Mouse (Mus musculus) brain, embryonic 14.5 days (tissue): ENCODE measurements around the gene Clpb. TPM values are rescaled to one million over a fixed set of nuclear protein-coding genes. Genes with fewer than 3 reads are reported as not detected.

Experiments used
- DNase-seq: peaks from one replicate; pipeline ENCODE4 v3.0.0-alpha.2; 2011; ENCODE audit warnings: low read depth
- CTCF ChIP-seq: fragments of 200-500 bp; IDR thresholded peaks from 2 replicates; pipeline ENCODE4 v1.5.1; 2012; ENCODE audit warnings: inconsistent platforms, mild to moderate bottlenecking, moderate library complexity, borderline replicate concordance; ENCODE audit not compliant: insufficient read depth, insufficient read length; ENCODE audit errors: extremely low read depth
- POLR2A ChIP-seq: fragments of 200-500 bp; IDR thresholded peaks from 2 replicates; pipeline ENCODE4 v1.6.1; 2012; ENCODE audit warnings: mild to moderate bottlenecking, inconsistent platforms, borderline replicate concordance; ENCODE audit not compliant: poor library complexity, insufficient read depth, insufficient read length, severe bottlenecking; ENCODE audit errors: extremely low read depth
- polyA plus RNA-seq: library from polyadenylated mRNA; depleted of rRNA; stranded (reverse); fragments of >200 nt; gene quantifications from 2 replicates; pipeline ENCODE4 v1.2.3, GENCODE M21; 2012

Clpb gene
- polyA plus RNA-seq, 1 experiment: 25.4 TPM

DNA sequence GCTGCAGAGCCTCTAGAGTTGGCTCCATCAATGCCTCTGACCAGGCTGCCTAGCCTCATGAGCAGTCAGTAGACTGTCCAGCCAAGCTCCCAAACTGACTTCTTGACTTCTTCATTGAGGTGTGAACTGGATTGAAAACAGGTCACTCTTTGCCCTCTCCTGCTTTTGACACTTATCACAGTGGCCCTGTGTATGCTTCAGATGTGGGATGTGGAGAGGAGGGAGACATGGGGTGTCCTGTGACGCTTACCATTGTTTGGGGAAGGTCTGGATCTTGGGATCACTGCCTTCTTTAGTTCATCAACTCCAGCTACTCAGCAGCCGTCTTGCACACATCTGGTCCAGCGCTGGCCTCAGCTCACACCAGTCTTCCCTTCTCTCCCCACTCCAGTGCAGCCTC is 36.9 kb downstream of the Clpb start:
- TF ChIP-seq CTCF: no peak
- no peak for TF ChIP-seq POLR2A
- DNase-seq: no peak

DNA sequence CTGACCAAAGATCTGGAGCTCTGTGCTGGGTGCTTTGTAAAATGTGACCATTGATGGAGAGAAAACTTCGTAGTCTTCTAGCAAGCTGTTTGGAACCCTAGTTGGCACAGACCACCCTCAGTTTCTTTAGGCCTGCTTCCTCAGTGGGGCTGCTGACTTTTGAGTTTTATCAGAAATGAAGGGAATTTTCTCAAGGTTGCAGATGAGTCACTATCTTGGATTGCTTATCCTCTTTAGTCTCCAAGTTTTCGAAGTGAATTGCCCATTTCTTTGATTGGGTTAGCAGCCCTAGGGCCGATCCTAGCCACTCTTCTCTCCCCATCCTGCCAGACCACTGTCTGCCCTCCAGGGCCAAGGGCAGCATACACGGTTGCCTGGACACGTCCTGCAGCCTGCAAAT is 39.3 kb downstream of the Clpb start:
- no peak for DNase-seq
- TF ChIP-seq CTCF (no peak), POLR2A (no peak)

DNA sequence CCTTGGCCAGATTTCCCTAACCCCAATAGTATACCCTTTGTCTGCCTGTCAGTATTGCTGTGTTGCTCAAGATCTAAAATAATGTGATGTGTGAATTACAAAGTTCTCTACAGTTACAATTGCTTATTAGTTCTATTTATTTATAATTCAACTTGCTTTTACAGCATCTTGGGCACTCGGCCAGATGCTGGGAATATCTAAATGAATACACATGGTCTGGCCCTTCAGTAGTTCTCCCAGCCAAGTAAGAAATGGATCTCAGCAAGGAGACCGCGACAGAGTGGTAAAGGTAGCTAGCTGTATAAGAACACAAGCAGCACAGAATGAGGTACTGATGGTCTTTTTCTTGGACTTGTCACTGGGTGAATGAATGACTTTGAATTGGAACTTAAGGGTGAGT is 46.2 kb downstream of the Clpb start:
- TF ChIP-seq POLR2A: no peak
- no peak for TF ChIP-seq CTCF
- DNase-seq: no peak

DNA sequence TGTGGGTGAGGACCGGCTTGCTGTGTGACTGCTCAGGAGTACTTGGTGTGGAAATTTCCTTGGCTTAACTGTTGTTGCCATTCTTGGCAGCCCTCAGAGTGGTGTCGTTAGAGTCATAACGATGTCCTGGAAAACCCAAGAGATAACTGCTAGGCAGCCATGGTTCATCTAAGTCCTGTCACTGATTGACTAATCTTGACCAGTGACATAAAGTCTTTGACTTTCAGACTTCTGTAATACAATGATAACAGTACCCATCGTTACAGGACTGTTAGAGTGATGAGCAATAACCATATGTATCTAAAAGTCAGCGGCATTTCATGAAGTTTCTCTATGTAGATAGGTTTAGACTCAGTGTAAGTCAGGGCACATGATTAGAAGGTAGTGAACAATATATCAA is 46.8 kb downstream of the Clpb start:
- TF ChIP-seq CTCF: no peak
- TF ChIP-seq POLR2A: no peak
- no peak for DNase-seq

DNA sequence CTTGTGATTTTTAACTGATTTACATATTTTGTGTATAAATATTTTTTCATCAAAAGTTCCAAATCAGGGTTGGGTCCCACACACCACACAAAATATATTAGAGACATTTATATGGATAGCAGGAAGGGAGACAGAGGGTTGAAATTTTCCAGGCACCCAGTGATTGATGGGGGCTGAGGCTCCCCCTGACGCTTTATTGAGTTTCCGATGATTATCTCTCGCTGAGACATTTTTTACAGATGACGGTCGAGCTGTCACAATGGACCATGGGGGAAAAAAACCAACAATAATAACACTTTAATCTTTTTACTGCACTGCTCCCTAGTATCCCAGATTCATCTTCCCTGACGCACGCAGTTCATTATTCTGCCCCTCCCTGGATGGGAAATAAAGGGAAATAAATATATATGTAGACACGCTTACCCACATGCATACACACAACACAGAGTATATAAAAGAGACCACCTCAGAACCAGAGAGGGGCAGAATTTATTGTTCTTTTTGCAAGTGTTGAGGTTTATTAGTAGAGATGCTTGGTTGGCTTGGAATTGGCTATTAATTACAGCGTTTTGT is 50.5 kb downstream of the Clpb start:
- no peak for TF ChIP-seq CTCF
- no peak for TF ChIP-seq POLR2A
- no peak for DNase-seq

DNA sequence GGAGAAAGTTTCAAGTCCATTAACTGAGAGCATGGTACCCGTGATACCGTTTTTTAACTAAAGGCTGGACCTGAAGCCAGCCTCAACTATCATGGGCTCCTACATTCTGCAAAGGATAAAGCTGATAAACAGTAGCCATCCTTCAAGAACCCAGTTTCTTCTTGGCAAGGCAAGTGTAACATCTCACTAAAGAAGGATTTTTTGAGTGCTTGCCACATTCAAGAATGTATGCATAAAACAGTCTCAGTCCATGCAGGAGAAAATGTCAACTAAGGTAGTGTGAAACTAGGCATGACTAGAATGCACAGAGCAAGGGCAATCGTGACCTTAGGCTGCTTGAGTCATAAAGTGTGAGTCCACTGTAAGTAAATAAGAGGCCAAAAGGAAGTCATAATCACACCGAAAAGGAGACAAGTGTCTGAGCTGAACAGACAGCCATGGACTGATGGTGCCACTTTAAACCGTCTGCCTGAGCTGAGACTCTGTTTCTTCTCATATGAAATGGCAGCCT is 51.7 kb downstream of the Clpb start:
- TF ChIP-seq CTCF (no peak), POLR2A (no peak)
- DNase-seq: no peak

DNA sequence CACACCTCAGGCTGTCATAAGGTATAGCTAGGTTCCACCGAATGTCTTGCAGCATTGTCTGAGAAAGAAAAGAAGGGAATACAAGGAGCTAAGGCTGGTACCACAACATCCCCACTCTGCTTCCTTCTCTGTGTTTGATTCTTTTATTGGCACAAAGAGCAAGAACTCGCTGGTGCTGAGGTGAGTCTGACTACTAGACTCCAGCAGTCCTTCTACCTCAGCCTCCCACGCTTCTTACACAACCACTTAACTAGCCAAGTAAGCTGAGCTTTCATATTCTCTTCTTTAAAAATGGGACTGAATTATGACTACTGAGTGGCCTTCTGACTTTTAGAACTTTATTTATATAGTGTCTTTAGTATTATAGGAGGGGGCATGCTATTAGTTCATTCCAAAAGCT is 56.9 kb downstream of the Clpb start:
- DNase-seq: no peak
- TF ChIP-seq POLR2A: no peak

DNA sequence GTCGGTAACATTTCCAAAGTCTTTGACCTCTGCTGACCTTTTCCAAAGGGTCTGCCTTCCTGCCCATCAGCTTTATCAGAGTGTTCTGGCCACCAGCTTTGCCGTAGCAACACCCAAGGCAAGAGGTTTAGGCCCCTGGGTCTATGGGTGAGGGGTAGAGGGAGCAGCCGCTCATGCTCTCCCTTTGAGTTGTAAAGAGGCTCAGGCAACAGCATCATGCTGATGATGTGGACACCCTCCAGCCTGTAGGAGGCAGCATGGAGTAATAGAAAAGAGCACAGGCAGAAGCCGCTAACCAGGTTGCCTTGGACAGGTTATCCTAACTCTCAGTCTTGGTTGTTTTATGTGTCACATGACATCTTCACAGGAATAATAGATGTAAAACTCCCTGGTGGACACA is 61.6 kb downstream of the Clpb start:
- TF ChIP-seq POLR2A: no peak
- TF ChIP-seq CTCF: peak; percentile 58; the same call in 1 of the 2 replicates
- DNase-seq: peak; percentile 44

DNA sequence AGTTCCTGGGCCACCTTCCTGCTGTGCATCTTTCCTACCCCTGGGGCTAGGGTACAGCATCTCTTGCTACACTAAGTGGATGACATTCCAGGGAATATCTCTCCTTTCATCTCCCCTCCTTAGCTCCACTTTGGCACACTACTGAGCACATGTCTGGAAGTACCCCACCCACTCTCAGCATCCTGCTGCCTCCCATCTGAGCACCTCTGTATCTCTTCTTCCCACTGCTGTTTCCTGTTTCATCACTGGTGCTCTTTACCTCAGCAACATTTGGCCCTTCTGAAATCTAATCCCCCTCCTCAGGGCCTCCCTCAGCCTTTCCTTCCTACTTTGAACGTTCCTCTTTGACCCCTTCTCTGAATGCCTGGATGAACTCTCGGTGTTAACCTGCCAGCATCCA is 63.5 kb downstream of the Clpb start:
- DNase-seq: no peak
- TF ChIP-seq POLR2A (no peak), CTCF (no peak)

DNA sequence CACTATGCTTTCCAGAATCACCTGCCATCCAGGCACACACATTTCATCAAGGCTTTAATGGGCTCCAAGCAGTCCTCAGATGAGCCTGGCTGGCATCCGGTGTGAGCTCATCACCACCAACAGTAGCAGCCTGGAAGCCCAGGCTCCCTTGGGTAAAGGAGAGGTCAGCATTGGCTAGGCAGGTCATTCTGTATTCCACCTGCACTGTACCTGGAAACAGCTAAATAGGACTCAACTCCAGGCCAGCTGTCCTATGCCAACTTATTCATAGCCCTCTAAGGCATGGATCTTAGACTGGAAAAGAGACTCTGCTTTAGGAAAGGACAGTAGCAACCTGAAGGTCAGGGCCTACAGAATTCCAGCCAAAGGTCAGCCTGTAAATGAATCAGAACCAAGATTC is 68.7 kb downstream of the Clpb start:
- TF ChIP-seq CTCF (no peak), POLR2A (no peak)
- DNase-seq: no peak

DNA sequence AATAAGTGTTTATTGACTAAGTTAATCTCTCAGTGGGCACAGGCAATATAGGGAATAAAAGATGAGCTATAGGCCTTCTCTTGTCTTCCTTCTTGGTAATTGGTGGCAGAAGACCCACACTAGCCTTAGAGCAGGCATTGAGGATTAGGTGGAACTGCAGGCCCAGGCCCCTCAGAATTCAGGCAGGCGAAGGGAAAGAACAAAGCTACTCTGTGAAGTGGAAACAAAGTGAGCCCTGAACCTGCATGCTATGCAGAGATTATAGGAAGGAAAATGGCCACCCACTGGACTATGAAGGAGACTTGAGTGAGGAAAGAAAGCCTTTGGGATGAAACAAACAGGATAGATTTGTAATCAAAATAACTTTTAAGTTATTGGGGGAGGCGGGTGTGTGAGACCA is 69.6 kb downstream of the Clpb start:
- peak; percentile 33 for DNase-seq
- TF ChIP-seq CTCF (no peak), POLR2A (no peak)

DNA sequence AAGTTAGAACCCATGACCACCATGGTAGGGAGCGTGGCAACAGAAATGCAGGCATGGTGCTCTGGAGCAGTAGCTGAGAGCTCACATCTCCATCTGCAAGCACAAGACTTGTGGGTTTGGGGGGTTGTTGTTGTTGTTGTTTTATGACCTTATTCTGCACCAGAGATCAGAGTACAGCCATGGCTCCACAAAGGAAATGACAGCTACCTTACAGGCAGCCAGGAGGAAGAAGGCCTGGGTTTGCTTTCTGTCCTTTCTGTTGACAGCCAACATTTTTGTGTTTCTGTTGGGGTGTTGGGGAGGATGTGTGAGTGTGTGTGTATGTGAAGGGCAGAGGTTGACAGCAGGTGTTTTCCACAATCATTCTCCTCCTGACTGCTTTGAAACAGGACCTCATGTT is 71.9 kb downstream of the Clpb start:
- no peak for DNase-seq
- no peak for TF ChIP-seq CTCF
- no peak for TF ChIP-seq POLR2A

DNA sequence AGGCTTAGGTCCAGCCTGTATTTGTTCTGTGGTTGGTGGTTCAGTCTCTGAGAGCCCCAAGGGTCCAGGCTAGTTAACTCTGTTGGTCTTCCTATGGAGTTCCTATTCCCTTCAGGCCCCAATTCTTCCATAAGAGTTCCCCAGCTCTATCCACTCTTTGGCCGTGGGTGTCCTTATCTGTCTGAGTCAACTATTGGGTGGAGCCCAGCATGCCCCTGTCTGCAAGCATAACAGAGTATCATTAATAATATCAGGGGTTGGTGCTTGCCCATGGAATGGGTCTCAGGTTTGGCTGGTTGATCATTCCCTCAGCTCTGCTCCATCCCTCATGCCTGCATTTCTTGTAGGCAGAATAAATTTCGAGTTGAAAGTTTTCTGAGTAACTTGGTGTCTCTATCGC is 74.3 kb downstream of the Clpb start:
- TF ChIP-seq CTCF (no peak), POLR2A (no peak)
- DNase-seq: no peak

DNA sequence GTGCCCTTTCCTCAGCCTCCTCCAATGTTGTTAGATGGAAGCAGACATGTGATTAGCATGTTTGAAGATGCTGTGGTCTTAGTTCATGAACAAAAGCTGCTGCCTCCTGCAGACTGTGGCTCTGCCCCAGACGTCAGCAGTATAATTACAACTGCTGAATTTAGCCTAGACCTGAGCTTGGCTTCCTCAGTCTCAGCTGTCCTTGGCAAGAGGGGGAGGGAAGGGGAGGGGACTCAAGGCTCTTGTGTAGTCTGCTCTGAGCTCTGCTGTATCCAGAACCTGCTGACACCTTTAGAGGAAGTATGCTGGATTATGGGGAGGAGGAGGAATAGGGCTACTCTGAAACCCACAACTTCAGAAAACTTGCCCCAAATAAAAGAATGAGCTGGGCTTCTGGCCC is 76.2 kb downstream of the Clpb start:
- TF ChIP-seq POLR2A (no peak), CTCF (no peak)
- peak; percentile 36 for DNase-seq
